Mouse (Mus musculus): ENCODE results near the gene Otop2. TPM values are rescaled to one million over a fixed set of nuclear protein-coding genes. Genes with fewer than 3 reads are reported as not detected.
A peak's percentile ranks its signal among the peaks of the same experiment; 100 is the strongest.

The Otop2 gene
- polyA plus RNA-seq, 1 experiment from 2014 or later, result not detected

GRCm38 (mm10) chr11:115314249-115314648, 7.3 kb downstream of the Otop2 start:
- Histone ChIP-seq H3K4me1 (ENCODE audit: insufficient read depth) (no peaks in the 10 kb centered on the region), H3K4me3 (ENCODE audit: low read depth, low read length) (no peak overlapping the region), H3K27me3 (ENCODE audit: insufficient read depth, low read length) (peaks cover 40% of the 10 kb centered on the region), H3K9ac (replicated peaks) (no peak overlapping the region), H3K9me3 (ENCODE audit: low read length) (no peaks in the 10 kb centered on the region), H3K4me2 (ENCODE audit: low read depth, low read length) (no peak overlapping the region), H3K27ac (ENCODE audit: low read depth) (no peak overlapping the region), H3K36me3 (replicated peaks; ENCODE audit: insufficient read depth, low read length) (no peaks in the 10 kb centered on the region)
- TF ChIP-seq EP300 (IDR thresholded peaks at IDR 0.05; ENCODE audit: low read depth) (no peak), CTCF (IDR thresholded peaks at IDR 0.05; ENCODE audit: low read depth) (peak; percentile 56)
- 22% methylated on average over 2 of the region's 2 CpGs for WGBS (ENCODE audit: insufficient replicate concordance)
- DNase-seq (no peak), ATAC-seq (peak; percentile 44; the same call in 1 of the 2 replicates)

GRCm38 (mm10) chr11:115317204-115317603, 10.2 kb downstream of the Otop2 start:
- WGBS (ENCODE audit: insufficient replicate concordance), result 62% methylated on average over 7 of the region's 7 CpGs

GRCm38 (mm10) chr11:115318245-115319027, 11.5 kb downstream of the Otop2 start:
- DNase-seq (no peak), ATAC-seq (no peak)
- Histone ChIP-seq H3K4me2 (ENCODE audit: low read depth, low read length) (no peak overlapping the region), H3K4me3 (ENCODE audit: low read depth, low read length) (no peak overlapping the region), H3K9ac (replicated peaks) (no peak overlapping the region), H3K27me3 (ENCODE audit: insufficient read depth, low read length) (peaks cover 82% of the 10 kb centered on the region), H3K9me3 (ENCODE audit: low read length) (no peaks in the 10 kb centered on the region), H3K4me1 (ENCODE audit: insufficient read depth) (peaks cover 4% of the 10 kb centered on the region; the same call in 1 of the 2 replicates), H3K27ac (ENCODE audit: low read depth) (no peak overlapping the region), H3K36me3 (replicated peaks; ENCODE audit: insufficient read depth, low read length) (no peaks in the 10 kb centered on the region)
- TF ChIP-seq CTCF (IDR thresholded peaks at IDR 0.05; ENCODE audit: low read depth), result no peak
- 12% methylated on average over 60 of the region's 63 CpGs for WGBS (ENCODE audit: insufficient replicate concordance)

More at GRCm38 (mm10) chr11:115317204-115317603, 10.2 kb downstream of the Otop2 start:
- no peak overlapping the region for H3K27ac ChIP-seq (ENCODE audit: low read depth)
- DNase-seq (no peak), ATAC-seq (no peak)
- no peaks in the 10 kb centered on the region for H3K36me3 ChIP-seq (replicated peaks; ENCODE audit: insufficient read depth, low read length)
- H3K4me2 ChIP-seq (ENCODE audit: low read depth, low read length), result no peak overlapping the region
- no peak overlapping the region for H3K9ac ChIP-seq (replicated peaks)
- TF ChIP-seq EP300 (IDR thresholded peaks at IDR 0.05; ENCODE audit: low read depth) (no peak), CTCF (IDR thresholded peaks at IDR 0.05; ENCODE audit: low read depth) (no peak)
- H3K4me1 ChIP-seq (ENCODE audit: insufficient read depth), result peaks cover 4% of the 10 kb centered on the region; the same call in 1 of the 2 replicates
- no peak overlapping the region for H3K4me3 ChIP-seq (ENCODE audit: low read depth, low read length)
- H3K27me3 ChIP-seq (ENCODE audit: insufficient read depth, low read length), result peaks cover 70% of the 10 kb centered on the region
- H3K9me3 ChIP-seq (ENCODE audit: low read length), result no peaks in the 10 kb centered on the region

- Histone ChIP-seq H3K27me3 (ENCODE audit: insufficient read depth, low read length) (peaks cover 92% of the 10 kb centered on the region), H3K27ac (ENCODE audit: low read depth) (no peak overlapping the region), H3K4me3 (ENCODE audit: low read depth, low read length) (no peak overlapping the region), H3K4me2 (ENCODE audit: low read depth, low read length) (no peak overlapping the region), H3K9me3 (ENCODE audit: low read length) (no peaks in the 10 kb centered on the region), H3K4me1 (ENCODE audit: insufficient read depth) (peaks cover 4% of the 10 kb centered on the region; the same call in 1 of the 2 replicates), H3K36me3 (replicated peaks; ENCODE audit: insufficient read depth, low read length) (no peaks in the 10 kb centered on the region), H3K9ac (replicated peaks) (no peak overlapping the region)
- DNase-seq, result peak; percentile 34
- no peak for ATAC-seq
- 12% methylated on average over 18 of the region's 18 CpGs for WGBS (ENCODE audit: insufficient replicate concordance)
- TF ChIP-seq CTCF (IDR thresholded peaks at IDR 0.05; ENCODE audit: low read depth) (no peak), EP300 (IDR thresholded peaks at IDR 0.05; ENCODE audit: low read depth) (no peak)
These were observed 12.9 kb downstream of the Otop2 start for GRCm38 (mm10) chr11:115319704-115320383.

GRCm38 (mm10) chr11:115321906-115322693, 15.1 kb downstream of the Otop2 start, which contains the start of gene Ush1g:
Gene Ush1g, minus strand, starts transcription at chr11:115322041.
- Histone ChIP-seq H3K9me3 (ENCODE audit: low read length) (no peaks in the 10 kb centered on the region), H3K4me2 (ENCODE audit: low read depth, low read length) (0 out of 2 replicates have a peak within 1 kb of the TSS, but pooled peaks have one; percentile 36), H3K27ac (ENCODE audit: low read depth) (no peak within 1 kb of the TSS), H3K27me3 (ENCODE audit: insufficient read depth, low read length) (peaks cover 73% of the 10 kb centered on the region), H3K4me3 (ENCODE audit: low read depth, low read length) (no peak within 1 kb of the TSS), H3K4me1 (ENCODE audit: insufficient read depth) (peaks cover 4% of the 10 kb centered on the region; the same call in 1 of the 2 replicates), H3K36me3 (replicated peaks; ENCODE audit: insufficient read depth, low read length) (no peaks in the 10 kb centered on the region), H3K9ac (replicated peaks) (no peak within 1 kb of the TSS)
- TF ChIP-seq CTCF (IDR thresholded peaks at IDR 0.05; ENCODE audit: low read depth) (peak; percentile 94), EP300 (IDR thresholded peaks at IDR 0.05; ENCODE audit: low read depth) (no peak)
- peak; percentile 87 for DNase-seq
- 5% methylated on average over 35 of the region's 35 CpGs for WGBS (ENCODE audit: insufficient replicate concordance)
- ATAC-seq, result peak; percentile 67
